Mouse (Mus musculus) WW6 (cell line): ENCODE measurements around the gene Slit3.

ENCODE experiments used
- DNase-seq: peaks from one replicate; pipeline ENCODE4 v3.0.0-alpha.2; 2013; ENCODE audit warnings: low read depth, low spot score

The Slit3 gene

GRCm38 (mm10) chr11:35744571-35744970 lies 623.5 kb downstream of the Slit3 start:
- no peak for DNase-seq

DNA sequence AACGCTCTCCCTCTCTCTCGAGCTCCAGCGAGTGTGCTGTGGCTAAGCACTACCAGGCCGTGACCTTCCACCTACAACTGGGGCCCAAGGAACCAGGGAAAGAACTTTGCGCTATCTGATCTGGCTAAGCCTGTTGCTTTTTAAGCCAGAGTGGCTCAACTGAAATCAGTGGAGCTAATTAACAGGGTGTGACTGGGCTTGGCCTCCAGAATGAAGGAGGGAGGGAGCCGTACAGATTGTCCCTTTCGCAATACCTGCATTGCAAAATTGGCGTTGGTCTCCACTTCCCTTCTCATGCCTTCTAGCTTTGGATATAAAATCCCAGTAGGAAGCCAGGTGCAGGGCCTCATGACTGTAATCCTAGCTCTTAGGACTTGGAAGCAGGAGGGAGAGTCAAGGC lies 629.6 kb downstream of the Slit3 start:
- DNase-seq = no peak

- no peak for DNase-seq
Measured at GRCm38 (mm10) chr11:35754906-35755418, 633.9 kb downstream of the Slit3 start.

DNA sequence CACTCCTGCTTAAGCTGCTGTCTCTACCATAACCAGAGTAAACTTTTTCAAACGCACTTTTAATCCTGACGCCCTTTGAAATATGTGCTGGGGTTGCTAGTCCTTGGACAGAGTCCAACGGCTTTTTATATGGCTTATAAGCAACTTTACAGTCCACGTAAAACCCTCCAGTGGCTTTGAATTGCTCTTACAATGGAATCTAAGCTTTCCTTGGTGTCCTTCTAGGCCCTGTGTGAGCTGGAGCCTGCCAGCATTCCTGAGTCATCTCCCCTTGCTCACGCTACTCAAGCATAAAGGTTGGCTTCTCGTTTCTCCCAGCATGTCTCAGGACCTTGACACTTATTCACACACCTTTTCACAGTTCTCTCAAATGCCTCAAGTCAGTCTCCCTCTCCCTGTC lies 634.5 kb downstream of the Slit3 start:
- no peak for DNase-seq

GRCm38 (mm10) chr11:35756411-35757303 lies 635.6 kb downstream of the Slit3 start:
- no peak for DNase-seq
